Mouse (Mus musculus): ENCODE data around the gene Scgb3a1. TPM values are rescaled to one million over a fixed set of nuclear protein-coding genes. Genes with fewer than 3 reads are reported as not detected.

Scgb3a1 gene
- not detected in 2 replicates for polyA plus RNA-seq (2014; fragmentation: Nextera tagmentation; extraction: Ambion mirVana)

GRCm38 (mm10) chr11:49663310-49663709 is at the start of gene Scgb3a1:
TSS of gene Scgb3a1 (plus strand) at chr11:49663610.
- Histone ChIP-seq H3K27ac (replicated peaks; ENCODE audit: low read depth, low read length) (no peak within 1 kb of the TSS), H3K27me3 (replicated peaks; ENCODE audit: control insufficient read depth, insufficient read depth, low read length) (no peaks in the 10 kb centered on the region), H3K4me1 (ENCODE audit: control insufficient read depth, insufficient read depth, low read length) (no peaks in the 10 kb centered on the region), H3K9ac (ENCODE audit: low read depth, low read length) (no peak within 1 kb of the TSS), H3K36me3 (ENCODE audit: control insufficient read depth, insufficient read depth, low read length) (peaks cover under 1% of the 10 kb centered on the region; the same call in 1 of the 2 replicates), H3K4me3 (ENCODE audit: low read depth, low read length) (no peak within 1 kb of the TSS), H3K4me2 (ENCODE audit: low read depth, low read length) (no peak within 1 kb of the TSS), H3K9me3 (ENCODE audit: control insufficient read depth, low read length) (no peaks in the 10 kb centered on the region)
- WGBS: 78% methylated on average over 5 of the region's 5 CpGs
- ATAC-seq (ENCODE audit: low read depth) (no peak), DNase-seq (ENCODE audit: low spot score) (no peak)

- 87% methylated on average over 10 of the region's 10 CpGs for WGBS
- peaks cover 24% of the 10 kb centered on the region for H3K27me3 ChIP-seq (replicated peaks; ENCODE audit: control insufficient read depth, insufficient read depth, low read length)
- H3K27ac ChIP-seq (replicated peaks; ENCODE audit: low read depth, low read length): no peak overlapping the region
- no peak overlapping the region for H3K4me2 ChIP-seq (ENCODE audit: low read depth, low read length)
- H3K9ac ChIP-seq (ENCODE audit: low read depth, low read length): no peak overlapping the region
- no peak for ATAC-seq (ENCODE audit: low read depth)
- H3K4me3 ChIP-seq (ENCODE audit: low read depth, low read length): no peak overlapping the region
- DNase-seq (ENCODE audit: low spot score): no peak
- H3K4me1 ChIP-seq (ENCODE audit: control insufficient read depth, insufficient read depth, low read length): no peaks in the 10 kb centered on the region
- no peaks in the 10 kb centered on the region for H3K36me3 ChIP-seq (ENCODE audit: control insufficient read depth, insufficient read depth, low read length)
- no peaks in the 10 kb centered on the region for H3K9me3 ChIP-seq (ENCODE audit: control insufficient read depth, low read length)
These were observed 47.3 kb upstream of the Scgb3a1 start for GRCm38 (mm10) chr11:49615856-49616725.

- Histone ChIP-seq H3K4me1 (ENCODE audit: control insufficient read depth, insufficient read depth, low read length) (no peaks in the 10 kb centered on the region), H3K9me3 (ENCODE audit: control insufficient read depth, low read length) (no peaks in the 10 kb centered on the region), H3K27me3 (replicated peaks; ENCODE audit: control insufficient read depth, insufficient read depth, low read length) (peaks cover 9% of the 10 kb centered on the region; the same call in 1 of the 2 replicates), H3K9ac (ENCODE audit: low read depth, low read length) (no peak overlapping the region), H3K36me3 (ENCODE audit: control insufficient read depth, insufficient read depth, low read length) (no peaks in the 10 kb centered on the region), H3K4me2 (ENCODE audit: low read depth, low read length) (no peak overlapping the region), H3K4me3 (ENCODE audit: low read depth, low read length) (no peak overlapping the region), H3K27ac (replicated peaks; ENCODE audit: low read depth, low read length) (no peak overlapping the region)
- no peak for DNase-seq (ENCODE audit: low spot score)
- ATAC-seq (ENCODE audit: low read depth): no peak
- WGBS: 62% methylated on average over 8 of the region's 8 CpGs
These were observed 44.9 kb upstream of the Scgb3a1 start for GRCm38 (mm10) chr11:49618476-49618875.

- 73% methylated on average over 5 of the region's 5 CpGs for WGBS
- H3K36me3 ChIP-seq (ENCODE audit: control insufficient read depth, insufficient read depth, low read length): no peaks in the 10 kb centered on the region
- ATAC-seq (ENCODE audit: low read depth) (no peak), DNase-seq (ENCODE audit: low spot score) (no peak)
- H3K4me1 ChIP-seq (ENCODE audit: control insufficient read depth, insufficient read depth, low read length): no peaks in the 10 kb centered on the region
- H3K4me2 ChIP-seq (ENCODE audit: low read depth, low read length): no peak overlapping the region
- H3K9me3 ChIP-seq (ENCODE audit: control insufficient read depth, low read length): no peaks in the 10 kb centered on the region
- no peaks in the 10 kb centered on the region for H3K27me3 ChIP-seq (replicated peaks; ENCODE audit: control insufficient read depth, insufficient read depth, low read length)
- H3K4me3 ChIP-seq (ENCODE audit: low read depth, low read length): no peak overlapping the region
- H3K9ac ChIP-seq (ENCODE audit: low read depth, low read length): no peak overlapping the region
- H3K27ac ChIP-seq (replicated peaks; ENCODE audit: low read depth, low read length): no peak overlapping the region
These were observed 41.5 kb upstream of the Scgb3a1 start for GRCm38 (mm10) chr11:49621953-49622352.

GRCm38 (mm10) chr11:49624156-49624555 is 39.3 kb upstream of the Scgb3a1 start:
- Histone ChIP-seq H3K4me3 (ENCODE audit: low read depth, low read length) (no peak overlapping the region), H3K9me3 (ENCODE audit: control insufficient read depth, low read length) (no peaks in the 10 kb centered on the region)
- 75% methylated on average over 3 of the region's 3 CpGs for WGBS

GRCm38 (mm10) chr11:49625863-49626262 is 37.5 kb upstream of the Scgb3a1 start:
- no peaks in the 10 kb centered on the region for H3K36me3 ChIP-seq (ENCODE audit: control insufficient read depth, insufficient read depth, low read length)
- H3K9ac ChIP-seq (ENCODE audit: low read depth, low read length): no peak overlapping the region
- H3K4me2 ChIP-seq (ENCODE audit: low read depth, low read length): no peak overlapping the region
- 64% methylated on average over 15 of the region's 15 CpGs for WGBS
- no peak overlapping the region for H3K4me3 ChIP-seq (ENCODE audit: low read depth, low read length)
- no peak for DNase-seq (ENCODE audit: low spot score)
- H3K4me1 ChIP-seq (ENCODE audit: control insufficient read depth, insufficient read depth, low read length): no peaks in the 10 kb centered on the region
- ATAC-seq (ENCODE audit: low read depth): no peak
- no peak overlapping the region for H3K27ac ChIP-seq (replicated peaks; ENCODE audit: low read depth, low read length)
- no peaks in the 10 kb centered on the region for H3K27me3 ChIP-seq (replicated peaks; ENCODE audit: control insufficient read depth, insufficient read depth, low read length)
- no peaks in the 10 kb centered on the region for H3K9me3 ChIP-seq (ENCODE audit: control insufficient read depth, low read length)

More at GRCm38 (mm10) chr11:49624156-49624555, 39.3 kb upstream of the Scgb3a1 start:
- no peak for ATAC-seq (ENCODE audit: low read depth)
- Histone ChIP-seq H3K9ac (ENCODE audit: low read depth, low read length) (no peak overlapping the region), H3K4me1 (ENCODE audit: control insufficient read depth, insufficient read depth, low read length) (no peaks in the 10 kb centered on the region), H3K27ac (replicated peaks; ENCODE audit: low read depth, low read length) (no peak overlapping the region), H3K27me3 (replicated peaks; ENCODE audit: control insufficient read depth, insufficient read depth, low read length) (no peaks in the 10 kb centered on the region), H3K36me3 (ENCODE audit: control insufficient read depth, insufficient read depth, low read length) (no peaks in the 10 kb centered on the region), H3K4me2 (ENCODE audit: low read depth, low read length) (no peak overlapping the region)
- DNase-seq (ENCODE audit: low spot score): no peak

- 54% methylated on average over 8 of the region's 8 CpGs for WGBS
- no peaks in the 10 kb centered on the region for H3K36me3 ChIP-seq (ENCODE audit: control insufficient read depth, insufficient read depth, low read length)
- DNase-seq (ENCODE audit: low spot score): no peak
- H3K4me2 ChIP-seq (ENCODE audit: low read depth, low read length): no peak overlapping the region
- H3K27ac ChIP-seq (replicated peaks; ENCODE audit: low read depth, low read length): no peak overlapping the region
- H3K4me1 ChIP-seq (ENCODE audit: control insufficient read depth, insufficient read depth, low read length): no peaks in the 10 kb centered on the region
- no peak for ATAC-seq (ENCODE audit: low read depth)
- no peaks in the 10 kb centered on the region for H3K9me3 ChIP-seq (ENCODE audit: control insufficient read depth, low read length)
- no peak overlapping the region for H3K9ac ChIP-seq (ENCODE audit: low read depth, low read length)
- no peak overlapping the region for H3K4me3 ChIP-seq (ENCODE audit: low read depth, low read length)
- no peaks in the 10 kb centered on the region for H3K27me3 ChIP-seq (replicated peaks; ENCODE audit: control insufficient read depth, insufficient read depth, low read length)
These were observed 36.7 kb upstream of the Scgb3a1 start for GRCm38 (mm10) chr11:49626748-49627147.

- H3K27me3 ChIP-seq (replicated peaks; ENCODE audit: control insufficient read depth, insufficient read depth, low read length): peaks cover 32% of the 10 kb centered on the region
- H3K9ac ChIP-seq (ENCODE audit: low read depth, low read length): no peak overlapping the region
- no peak overlapping the region for H3K4me2 ChIP-seq (ENCODE audit: low read depth, low read length)
- DNase-seq (ENCODE audit: low spot score): no peak
- no peak overlapping the region for H3K4me3 ChIP-seq (ENCODE audit: low read depth, low read length)
- no peak overlapping the region for H3K27ac ChIP-seq (replicated peaks; ENCODE audit: low read depth, low read length)
- no peaks in the 10 kb centered on the region for H3K36me3 ChIP-seq (ENCODE audit: control insufficient read depth, insufficient read depth, low read length)
- no peaks in the 10 kb centered on the region for H3K9me3 ChIP-seq (ENCODE audit: control insufficient read depth, low read length)
- WGBS: 29% methylated on average over 3 of the region's 3 CpGs
- no peaks in the 10 kb centered on the region for H3K4me1 ChIP-seq (ENCODE audit: control insufficient read depth, insufficient read depth, low read length)
- ATAC-seq (ENCODE audit: low read depth): no peak
These were observed 32.3 kb upstream of the Scgb3a1 start for GRCm38 (mm10) chr11:49631154-49631553.

- ATAC-seq (ENCODE audit: low read depth) (no peak), DNase-seq (ENCODE audit: low spot score) (no peak)
- Histone ChIP-seq H3K9me3 (ENCODE audit: control insufficient read depth, low read length) (no peaks in the 10 kb centered on the region), H3K4me3 (ENCODE audit: low read depth, low read length) (no peak overlapping the region), H3K27ac (replicated peaks; ENCODE audit: low read depth, low read length) (no peak overlapping the region), H3K4me2 (ENCODE audit: low read depth, low read length) (no peak overlapping the region), H3K9ac (ENCODE audit: low read depth, low read length) (no peak overlapping the region), H3K4me1 (ENCODE audit: control insufficient read depth, insufficient read depth, low read length) (no peaks in the 10 kb centered on the region), H3K36me3 (ENCODE audit: control insufficient read depth, insufficient read depth, low read length) (no peaks in the 10 kb centered on the region), H3K27me3 (replicated peaks; ENCODE audit: control insufficient read depth, insufficient read depth, low read length) (peaks cover 43% of the 10 kb centered on the region)
- 49% methylated on average over 2 of the region's 2 CpGs for WGBS
These were observed 31.2 kb upstream of the Scgb3a1 start for GRCm38 (mm10) chr11:49632256-49632655.

Measured in embryonic facial prominence, embryonic 14.5 days (tissue).